Mouse (Mus musculus): ENCODE results near the gene Me1.
A peak's percentile ranks its signal among the peaks of the same experiment; 100 is the strongest.
"Not testable (repeated sequence)": the region's sequence is repeated elsewhere in the genome, so short reads cannot be mapped to it uniquely, and the experiment has no call there.

The Me1 gene

GRCm38 (mm10) chr9:86596983-86597382 lies 98.8 kb downstream of the Me1 start:
- DNase-seq (ENCODE audit: low read depth): not testable (repeated sequence)

- DNase-seq (ENCODE audit: low read depth): not testable (repeated sequence)
Observed at GRCm38 (mm10) chr9:86594357-86594767, 101.4 kb downstream of the Me1 start.

GRCm38 (mm10) chr9:86592676-86593668 lies 102.8 kb downstream of the Me1 start:
- no peak for DNase-seq (ENCODE audit: low read depth)

- no peak for DNase-seq (ENCODE audit: low read depth)
Observed at GRCm38 (mm10) chr9:86587019-86587795, 108.5 kb downstream of the Me1 start.

- DNase-seq (ENCODE audit: low read depth): peak; percentile 65
Observed at GRCm38 (mm10) chr9:86583740-86584139, 112.0 kb downstream of the Me1 start.

GRCm38 (mm10) chr9:86579657-86580056 lies 116.1 kb downstream of the Me1 start:
- no peak for DNase-seq (ENCODE audit: low read depth)

GRCm38 (mm10) chr9:86575178-86575577 lies 120.6 kb downstream of the Me1 start:
- DNase-seq (ENCODE audit: low read depth): no peak

- no peak for DNase-seq (ENCODE audit: low read depth)
Observed at GRCm38 (mm10) chr9:86573616-86574303, 122.0 kb downstream of the Me1 start.

GRCm38 (mm10) chr9:86572636-86573291 lies 123.0 kb downstream of the Me1 start:
- peak; percentile 85 for DNase-seq (ENCODE audit: low read depth)

GRCm38 (mm10) chr9:86572196-86572595 lies 123.6 kb downstream of the Me1 start:
- DNase-seq (ENCODE audit: low read depth): no peak

- DNase-seq (ENCODE audit: low read depth): peak; percentile 81
Observed at GRCm38 (mm10) chr9:86571540-86572135, 124.1 kb downstream of the Me1 start, which contains the start of the genes Pgm3 and Rwdd2a. Gene Pgm3, minus strand, starts transcription at chr9:86571842. Gene Rwdd2a, plus strand, starts transcription at chr9:86571991.

- no peak for DNase-seq (ENCODE audit: low read depth)
Observed at GRCm38 (mm10) chr9:86570946-86571345, 124.8 kb downstream of the Me1 start.

- DNase-seq (ENCODE audit: low read depth): no peak
Observed at GRCm38 (mm10) chr9:86570261-86570890, 125.4 kb downstream of the Me1 start.

GRCm38 (mm10) chr9:86569314-86569910 lies 126.3 kb downstream of the Me1 start:
- DNase-seq (ENCODE audit: low read depth): no peak

GRCm38 (mm10) chr9:86560543-86560942 lies 135.2 kb downstream of the Me1 start:
- DNase-seq (ENCODE audit: low read depth): no peak

- DNase-seq (ENCODE audit: low read depth): no peak
Observed at GRCm38 (mm10) chr9:86554641-86555040, 141.1 kb downstream of the Me1 start.

- no peak for DNase-seq (ENCODE audit: low read depth)
Observed at GRCm38 (mm10) chr9:86553886-86554285, 141.9 kb downstream of the Me1 start.

GRCm38 (mm10) chr9:86550717-86551116 lies 145.0 kb downstream of the Me1 start:
- DNase-seq (ENCODE audit: low read depth): no peak

GRCm38 (mm10) chr9:86549637-86550162 lies 146.1 kb downstream of the Me1 start:
- DNase-seq (ENCODE audit: low read depth): no peak

- no peak for DNase-seq (ENCODE audit: low read depth)
Observed at GRCm38 (mm10) chr9:86544559-86544958, 151.2 kb downstream of the Me1 start.

Data from c-Kit-positive CD71-negative TER-119-negative erythroid progenitor cells, embryonic 14.5 days (primary cell).